Mouse (Mus musculus) ES-Bruce4 (cell line): ENCODE measurements at regions not wholly inside any gene's neighbourhood (a gene's known extent, or its start where the extent isn't known, plus 50 kb on each side); places are given as distances from the start of the nearest gene placed in this dataset.

ENCODE experiments used
- H3K27ac ChIP-seq: 2 replicates; pipeline ENCODE4 v1.5.1; 2012; ENCODE audit warnings: low read length, inconsistent platforms; ENCODE audit not compliant: insufficient read depth
- H3K27me3 ChIP-seq: 2 replicates; pipeline ENCODE4 v1.6.1; 2012; ENCODE audit warnings: mild to moderate bottlenecking, low read length, inconsistent platforms; ENCODE audit not compliant: control insufficient read depth, poor library complexity, insufficient read depth, severe bottlenecking
- H3K36me3 ChIP-seq: 2 replicates; pipeline ENCODE4 v1.6.1; 2012; ENCODE audit warnings: inconsistent platforms, mild to moderate bottlenecking, low read length, moderate library complexity; ENCODE audit not compliant: control insufficient read depth, poor library complexity, insufficient read depth, severe bottlenecking
- H3K4me1 ChIP-seq: one replicate; pipeline ENCODE4 v1.8.1; 2011; ENCODE audit warnings: low read length; ENCODE audit not compliant: control insufficient read depth, insufficient read depth
- H3K4me3 ChIP-seq: 2 replicates; pipeline ENCODE4 v1.5.1; 2011; ENCODE audit warnings: low read depth, mild to moderate bottlenecking, low read length
- H3K9ac ChIP-seq: 2 replicates; pipeline ENCODE4 v1.6.1; 2012; ENCODE audit warnings: low read depth, mild to moderate bottlenecking, inconsistent platforms; ENCODE audit not compliant: poor library complexity, severe bottlenecking
- H3K9me3 ChIP-seq: replicated peaks from 2 replicates; pipeline ENCODE4 v1.6.1; 2012; ENCODE audit warnings: mild to moderate bottlenecking, low read length, inconsistent platforms; ENCODE audit not compliant: control insufficient read depth, poor library complexity, insufficient read depth, severe bottlenecking
- CTCF ChIP-seq: IDR thresholded peaks from one replicate; pipeline ENCODE4 v1.8.1; 2011; ENCODE audit warnings: low read depth, low read length
- EP300 ChIP-seq: IDR thresholded peaks from 2 replicates; pipeline ENCODE4 v1.6.1; 2011; ENCODE audit warnings: low read depth, low read length; ENCODE audit not compliant: insufficient read depth
- POLR2A ChIP-seq: IDR thresholded peaks from one replicate; pipeline ENCODE4 v1.8.1; 2011; ENCODE audit warnings: low read length; ENCODE audit not compliant: insufficient read depth

DNA sequence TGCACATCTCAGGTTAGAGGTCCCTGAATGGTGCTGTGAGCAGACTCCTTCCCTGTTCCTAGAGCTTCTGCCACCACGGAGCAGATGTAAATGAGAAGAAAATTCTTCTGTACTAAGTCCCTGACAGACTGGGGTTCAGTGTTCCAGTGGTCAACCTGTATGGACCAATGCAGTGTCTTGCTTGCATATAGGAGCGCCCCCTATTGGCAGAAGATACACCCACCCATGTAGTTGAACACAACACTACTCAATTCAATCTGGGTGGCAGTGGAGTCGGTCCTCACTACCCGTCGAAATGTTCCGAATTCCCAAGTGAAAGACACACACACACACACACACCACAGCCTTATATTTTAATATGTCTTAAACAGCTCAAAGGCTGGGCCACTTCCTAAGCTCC lies 94.6 kb downstream of the Psmg1 start:
- Histone ChIP-seq H3K4me3 (no peak overlapping the region), H3K27ac (no peak overlapping the region), H3K4me1 (no peaks in the 10 kb centered on the region), H3K9me3 (no peaks in the 10 kb centered on the region), H3K36me3 (no peaks in the 10 kb centered on the region), H3K27me3 (no peaks in the 10 kb centered on the region), H3K9ac (no peak overlapping the region)
- TF ChIP-seq EP300 (no peak), CTCF (peak; percentile 38)

DNA sequence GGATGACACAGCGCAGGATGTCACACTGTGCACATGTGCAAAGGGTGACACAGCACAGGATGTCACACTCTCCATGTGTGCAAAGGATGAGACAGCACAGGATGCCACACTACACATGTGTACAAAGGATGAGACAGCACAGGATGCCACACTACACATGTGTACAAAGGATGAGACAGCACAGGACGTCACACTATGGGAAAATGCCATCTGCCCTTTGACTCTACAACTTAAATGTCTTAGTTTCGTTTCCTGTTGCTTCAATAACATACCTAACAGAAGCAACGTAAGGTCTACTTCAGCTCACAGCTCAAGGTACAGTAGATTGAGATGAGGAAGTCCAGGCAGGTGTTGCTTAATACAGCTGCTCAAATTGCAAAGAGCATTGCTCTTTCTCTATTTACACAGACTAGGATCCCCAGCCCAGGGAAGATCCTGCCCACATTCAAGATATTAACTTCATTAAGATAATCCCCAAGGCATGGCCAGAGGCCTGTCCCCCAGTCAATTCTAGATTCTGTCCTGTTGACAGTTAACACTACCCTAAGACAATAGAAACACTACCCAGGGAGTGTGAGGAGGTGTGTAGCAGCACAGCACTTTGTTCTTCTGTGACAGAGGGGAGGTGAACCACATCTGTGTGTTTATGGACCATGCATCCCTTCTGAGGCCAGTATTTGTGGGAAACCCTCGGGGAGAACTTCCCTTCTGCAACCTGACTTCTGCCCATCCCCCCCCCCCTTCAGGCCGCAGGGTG lies 97.0 kb downstream of the Psmg1 start:
- Histone ChIP-seq H3K9me3 (no peaks in the 10 kb centered on the region), H3K4me1 (no peaks in the 10 kb centered on the region), H3K9ac (no peak overlapping the region), H3K4me3 (no peak overlapping the region), H3K27me3 (no peaks in the 10 kb centered on the region), H3K27ac (no peak overlapping the region), H3K36me3 (no peaks in the 10 kb centered on the region)
- no peak for TF ChIP-seq EP300
- no peak for TF ChIP-seq POLR2A
- TF ChIP-seq CTCF: no peak

DNA sequence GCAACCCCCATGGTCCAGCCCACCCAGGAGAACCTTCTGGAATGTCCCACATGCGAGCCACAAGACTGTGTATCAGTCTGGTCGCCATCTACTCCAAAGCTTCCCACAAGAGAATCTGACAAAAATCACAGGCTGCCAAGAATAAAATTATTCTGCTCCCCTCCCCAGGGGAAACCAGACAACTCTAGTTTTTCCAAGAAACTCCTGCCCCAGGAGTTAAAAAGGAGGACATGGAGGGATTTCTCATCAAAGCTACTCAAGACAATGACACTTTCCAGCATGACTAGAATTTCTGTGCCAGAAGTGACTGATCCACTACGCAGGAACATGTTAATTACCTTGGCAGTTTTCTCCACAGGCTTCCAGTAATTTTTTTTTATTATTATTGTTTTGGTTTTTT lies 98.4 kb downstream of the Psmg1 start:
- no peak overlapping the region for H3K9ac ChIP-seq
- H3K4me3 ChIP-seq: no peak overlapping the region
- no peaks in the 10 kb centered on the region for H3K36me3 ChIP-seq
- no peaks in the 10 kb centered on the region for H3K9me3 ChIP-seq
- TF ChIP-seq EP300 (no peak), CTCF (no peak)
- H3K27me3 ChIP-seq: no peaks in the 10 kb centered on the region
- no peak overlapping the region for H3K27ac ChIP-seq
- H3K4me1 ChIP-seq: no peaks in the 10 kb centered on the region

DNA sequence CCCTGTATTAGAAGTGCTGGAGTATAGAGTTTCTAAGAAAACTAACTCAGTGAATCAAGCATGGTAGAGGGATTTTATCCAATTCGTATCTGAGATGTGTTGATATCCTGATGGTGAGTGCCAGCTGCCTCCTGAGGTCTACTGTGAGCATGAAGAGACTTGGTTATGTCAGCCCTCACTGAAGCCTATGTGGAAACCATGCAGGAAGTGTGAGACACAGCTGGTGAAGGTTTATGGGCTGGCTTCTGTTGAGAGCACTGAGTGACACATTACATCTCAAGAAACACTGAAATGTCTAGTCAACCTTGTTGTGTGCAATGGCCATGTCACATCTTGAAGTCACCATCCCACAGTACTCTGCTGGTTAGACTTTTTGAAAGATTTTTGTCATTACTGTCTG lies 104.6 kb downstream of the Psmg1 start:
- no peak overlapping the region for H3K27ac ChIP-seq
- no peaks in the 10 kb centered on the region for H3K27me3 ChIP-seq
- H3K4me1 ChIP-seq: no peaks in the 10 kb centered on the region
- no peaks in the 10 kb centered on the region; the same call in 1 of the 2 replicates for H3K9me3 ChIP-seq
- no peak overlapping the region for H3K4me3 ChIP-seq
- no peaks in the 10 kb centered on the region for H3K36me3 ChIP-seq
- no peak overlapping the region for H3K9ac ChIP-seq
- TF ChIP-seq CTCF (no peak), EP300 (no peak), POLR2A (no peak)

DNA sequence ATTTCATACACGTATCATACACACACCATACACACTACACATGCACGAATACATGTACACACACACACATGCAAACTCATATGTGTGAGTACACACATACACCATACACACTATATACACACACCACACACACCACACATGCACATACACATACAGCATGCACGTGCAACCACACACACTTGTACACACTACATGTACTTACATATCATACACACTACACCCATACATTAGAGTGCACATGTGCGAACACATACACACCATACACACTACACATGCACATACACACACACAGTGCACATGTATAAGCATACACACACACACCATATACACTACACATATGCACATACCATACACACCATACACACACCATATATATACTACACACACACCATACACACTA lies 117.5 kb downstream of the Psmg1 start:
- H3K9ac ChIP-seq: no peak overlapping the region
- H3K4me1 ChIP-seq: no peaks in the 10 kb centered on the region
- H3K36me3 ChIP-seq: no peaks in the 10 kb centered on the region
- no peak overlapping the region for H3K27ac ChIP-seq
- no peaks in the 10 kb centered on the region for H3K27me3 ChIP-seq
- no peak for TF ChIP-seq CTCF
- TF ChIP-seq EP300: no peak
- no peak for TF ChIP-seq POLR2A
- no peak overlapping the region for H3K4me3 ChIP-seq
- no peaks in the 10 kb centered on the region for H3K9me3 ChIP-seq

DNA sequence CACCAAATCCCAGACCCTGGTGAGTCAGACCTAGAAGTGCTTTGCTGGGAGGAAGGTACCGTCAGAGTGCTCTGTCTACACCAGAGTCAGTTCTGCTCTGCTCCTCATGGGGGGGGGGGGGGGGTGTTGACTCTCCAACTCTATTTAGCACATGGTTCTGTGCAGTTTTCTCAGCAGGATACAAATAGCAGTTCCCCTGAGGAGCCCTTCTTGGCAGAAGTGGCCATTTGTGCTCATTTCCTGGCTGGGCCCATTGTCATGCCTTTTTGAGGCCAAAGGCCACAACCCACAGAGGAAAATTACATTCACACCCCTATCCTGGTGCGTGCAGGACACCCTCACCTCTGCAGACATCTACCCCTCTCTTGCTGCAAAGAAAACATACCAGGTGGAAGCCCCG lies 118.3 kb downstream of the Psmg1 start:
- Histone ChIP-seq H3K4me3 (no peak overlapping the region), H3K27me3 (no peaks in the 10 kb centered on the region), H3K36me3 (no peaks in the 10 kb centered on the region), H3K4me1 (no peaks in the 10 kb centered on the region), H3K27ac (no peak overlapping the region), H3K9ac (no peak overlapping the region), H3K9me3 (no peaks in the 10 kb centered on the region)
- no peak for TF ChIP-seq POLR2A
- TF ChIP-seq CTCF: no peak
- TF ChIP-seq EP300: no peak
